Mouse (Mus musculus): ENCODE data around the gene Apbb1. TPM values are rescaled to one million over a fixed set of nuclear protein-coding genes. Genes with fewer than 3 reads are reported as not detected.

The Apbb1 gene
- polyA plus RNA-seq, 1 experiment from 2014 or later, result 360 TPM

GRCm38 (mm10) chr7:105519771-105520170 lies 61.7 kb downstream of the Apbb1 start:
- 80% methylated on average over 2 of the region's 2 CpGs for WGBS
- no peak for ATAC-seq
- H3K4me1 ChIP-seq (ENCODE audit: control insufficient read depth, insufficient read depth, low read length), result no peaks in the 10 kb centered on the region

GRCm38 (mm10) chr7:105519336-105519735 lies 62.1 kb downstream of the Apbb1 start:
- 68% methylated on average over 11 of the region's 11 CpGs for WGBS
- H3K36me3 ChIP-seq (ENCODE audit: control insufficient read depth, insufficient read depth, low read length), result no peaks in the 10 kb centered on the region
- ATAC-seq, result no peak

More at GRCm38 (mm10) chr7:105519771-105520170, 61.7 kb downstream of the Apbb1 start:
- H3K9ac ChIP-seq (ENCODE audit: low read depth, low read length), result no peak overlapping the region
- no peak overlapping the region for H3K4me3 ChIP-seq (ENCODE audit: low read depth, low read length)
- no peak overlapping the region for H3K4me2 ChIP-seq (ENCODE audit: low read length)
- H3K9me3 ChIP-seq (replicated peaks; ENCODE audit: control insufficient read depth, low read length, poor library complexity, severe bottlenecking), result no peaks in the 10 kb centered on the region
- no peak overlapping the region for H3K27ac ChIP-seq (ENCODE audit: low read length)
- H3K36me3 ChIP-seq (ENCODE audit: control insufficient read depth, insufficient read depth, low read length), result no peaks in the 10 kb centered on the region
- H3K27me3 ChIP-seq (ENCODE audit: control insufficient read depth, insufficient read depth, low read depth, low read length), result no peaks in the 10 kb centered on the region

DNA sequence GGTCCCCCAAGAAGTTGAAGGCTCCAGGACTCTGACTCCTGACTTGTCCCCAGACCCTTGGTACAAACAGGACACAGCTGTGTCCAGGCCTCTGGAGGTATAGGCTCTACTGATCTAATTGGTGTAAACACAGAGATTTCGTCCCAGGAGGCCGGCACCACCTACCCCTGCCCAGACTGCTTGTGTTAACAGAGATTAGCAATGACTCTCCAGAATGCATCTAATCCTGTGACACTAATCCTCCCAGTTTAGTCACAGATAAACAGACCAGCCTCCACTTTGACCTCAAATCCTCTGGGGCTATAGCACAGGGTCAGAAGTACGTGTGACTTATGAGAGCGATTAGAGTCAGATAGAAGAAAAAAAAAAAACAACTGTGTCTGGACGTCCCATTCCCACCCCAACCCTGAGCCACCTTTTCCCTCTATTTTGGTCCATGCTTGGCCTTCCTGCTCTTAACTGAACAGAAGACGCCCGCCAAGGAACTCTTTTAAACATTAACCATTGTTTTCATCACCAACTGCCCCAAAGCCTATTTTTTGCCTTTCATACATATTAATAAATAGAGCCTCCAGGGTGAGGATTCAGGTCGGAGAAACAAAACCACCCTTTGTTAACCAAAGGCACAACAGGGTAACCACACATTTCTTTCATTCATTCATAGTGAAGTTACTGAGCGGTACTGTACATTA lies 64.6 kb downstream of the Apbb1 start:
- ATAC-seq, result no peak
- WGBS, result 14% methylated on average over 9 of the region's 9 CpGs
- Histone ChIP-seq H3K27me3 (ENCODE audit: control insufficient read depth, insufficient read depth, low read depth, low read length) (no peaks in the 10 kb centered on the region), H3K9ac (ENCODE audit: low read depth, low read length) (no peak overlapping the region), H3K4me3 (ENCODE audit: low read depth, low read length) (no peak overlapping the region), H3K36me3 (ENCODE audit: control insufficient read depth, insufficient read depth, low read length) (no peaks in the 10 kb centered on the region), H3K4me2 (ENCODE audit: low read length) (no peak overlapping the region), H3K27ac (ENCODE audit: low read length) (no peak overlapping the region), H3K9me3 (replicated peaks; ENCODE audit: control insufficient read depth, low read length, poor library complexity, severe bottlenecking) (no peaks in the 10 kb centered on the region), H3K4me1 (ENCODE audit: control insufficient read depth, insufficient read depth, low read length) (peaks cover 8% of the 10 kb centered on the region; the same call in 1 of the 2 replicates)

More at GRCm38 (mm10) chr7:105519336-105519735, 62.1 kb downstream of the Apbb1 start:
- no peak overlapping the region for H3K4me3 ChIP-seq (ENCODE audit: low read depth, low read length)
- no peak overlapping the region for H3K9ac ChIP-seq (ENCODE audit: low read depth, low read length)
- no peaks in the 10 kb centered on the region for H3K9me3 ChIP-seq (replicated peaks; ENCODE audit: control insufficient read depth, low read length, poor library complexity, severe bottlenecking)
- no peak overlapping the region for H3K27ac ChIP-seq (ENCODE audit: low read length)
- H3K27me3 ChIP-seq (ENCODE audit: control insufficient read depth, insufficient read depth, low read depth, low read length), result no peaks in the 10 kb centered on the region
- H3K4me2 ChIP-seq (ENCODE audit: low read length), result no peak overlapping the region
- H3K4me1 ChIP-seq (ENCODE audit: control insufficient read depth, insufficient read depth, low read length), result 0 out of 2 replicates have a peak, but pooled peaks cover 1% of the 10 kb centered on the region

DNA sequence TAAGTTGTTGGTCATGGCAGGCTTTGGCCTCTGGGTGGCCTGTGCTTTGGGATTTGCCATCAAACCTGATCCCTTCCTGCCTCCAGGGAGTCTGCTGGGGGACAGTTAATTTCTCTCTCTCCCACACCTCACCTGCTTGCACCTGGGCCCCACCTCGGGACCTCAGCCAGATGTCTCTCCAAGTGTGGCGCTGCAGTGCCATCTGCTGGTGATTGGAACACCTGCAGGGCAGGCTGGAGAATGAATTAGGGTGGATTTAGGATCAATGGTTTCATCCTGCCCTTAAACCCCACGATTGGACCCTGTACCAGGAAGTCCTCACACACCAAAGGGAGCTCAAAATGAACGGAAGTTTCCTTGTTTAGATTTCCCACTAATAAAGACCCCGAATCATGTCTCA lies 66.3 kb downstream of the Apbb1 start:
- no peaks in the 10 kb centered on the region for H3K36me3 ChIP-seq (ENCODE audit: control insufficient read depth, insufficient read depth, low read length)
- H3K27me3 ChIP-seq (ENCODE audit: control insufficient read depth, insufficient read depth, low read depth, low read length), result no peaks in the 10 kb centered on the region
- no peak overlapping the region for H3K4me3 ChIP-seq (ENCODE audit: low read depth, low read length)
- H3K9ac ChIP-seq (ENCODE audit: low read depth, low read length), result no peak overlapping the region
- no peak overlapping the region for H3K27ac ChIP-seq (ENCODE audit: low read length)
- H3K9me3 ChIP-seq (replicated peaks; ENCODE audit: control insufficient read depth, low read length, poor library complexity, severe bottlenecking), result no peaks in the 10 kb centered on the region; the same call in 1 of the 2 replicates
- peaks cover 8% of the 10 kb centered on the region; the same call in 1 of the 2 replicates for H3K4me1 ChIP-seq (ENCODE audit: control insufficient read depth, insufficient read depth, low read length)
- 10% methylated on average over 5 of the region's 5 CpGs for WGBS
- H3K4me2 ChIP-seq (ENCODE audit: low read length), result no peak overlapping the region
- peak; percentile 49; the same call in 1 of the 2 replicates for ATAC-seq

- Histone ChIP-seq H3K27me3 (ENCODE audit: control insufficient read depth, insufficient read depth, low read depth, low read length) (no peaks in the 10 kb centered on the region), H3K4me1 (ENCODE audit: control insufficient read depth, insufficient read depth, low read length) (peaks cover 8% of the 10 kb centered on the region; the same call in 1 of the 2 replicates), H3K9ac (ENCODE audit: low read depth, low read length) (no peak overlapping the region), H3K9me3 (replicated peaks; ENCODE audit: control insufficient read depth, low read length, poor library complexity, severe bottlenecking) (no peaks in the 10 kb centered on the region; the same call in 1 of the 2 replicates), H3K4me2 (ENCODE audit: low read length) (no peak overlapping the region), H3K4me3 (ENCODE audit: low read depth, low read length) (no peak overlapping the region), H3K36me3 (ENCODE audit: control insufficient read depth, insufficient read depth, low read length) (no peaks in the 10 kb centered on the region), H3K27ac (ENCODE audit: low read length) (no peak overlapping the region; the same call in 1 of the 2 replicates)
- WGBS, result 51% methylated on average over 5 of the region's 5 CpGs
- peak; percentile 1; the same call in 1 of the 2 replicates for ATAC-seq
Observed at GRCm38 (mm10) chr7:105514561-105514960, 66.9 kb downstream of the Apbb1 start.

- Histone ChIP-seq H3K36me3 (ENCODE audit: control insufficient read depth, insufficient read depth, low read length) (no peaks in the 10 kb centered on the region), H3K9me3 (replicated peaks; ENCODE audit: control insufficient read depth, low read length, poor library complexity, severe bottlenecking) (no peaks in the 10 kb centered on the region; the same call in 1 of the 2 replicates), H3K27me3 (ENCODE audit: control insufficient read depth, insufficient read depth, low read depth, low read length) (no peaks in the 10 kb centered on the region), H3K4me1 (ENCODE audit: control insufficient read depth, insufficient read depth, low read length) (peaks cover 8% of the 10 kb centered on the region; the same call in 1 of the 2 replicates), H3K4me3 (ENCODE audit: low read depth, low read length) (no peak overlapping the region), H3K27ac (ENCODE audit: low read length) (peak overlapping the region; percentile 67), H3K9ac (ENCODE audit: low read depth, low read length) (no peak overlapping the region), H3K4me2 (ENCODE audit: low read length) (no peak overlapping the region)
- peak; percentile 93 for ATAC-seq
- WGBS, result 35% methylated on average over 5 of the region's 5 CpGs
Observed at GRCm38 (mm10) chr7:105513845-105514291, 67.6 kb downstream of the Apbb1 start.

DNA sequence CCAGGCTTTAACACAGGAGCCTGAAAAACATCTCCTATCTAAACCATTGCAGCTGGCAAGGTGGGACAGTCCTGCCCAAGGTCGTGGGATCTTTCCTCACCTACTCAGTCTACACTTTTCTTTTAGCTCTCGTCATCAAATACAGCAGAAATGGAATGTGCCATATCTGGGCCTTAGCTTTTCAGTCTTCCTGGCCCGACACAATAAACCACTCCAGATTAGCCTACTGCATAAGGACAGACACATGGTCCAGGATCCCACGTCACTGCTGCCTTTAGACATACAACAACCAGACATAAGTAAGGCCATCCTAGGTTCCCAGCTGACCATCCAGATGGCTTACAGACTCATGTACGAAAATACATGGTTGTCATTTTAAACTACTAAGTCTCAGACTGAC lies 71.3 kb downstream of the Apbb1 start:
- ATAC-seq, result no peak
- Histone ChIP-seq H3K4me2 (ENCODE audit: low read length) (no peak overlapping the region), H3K36me3 (ENCODE audit: control insufficient read depth, insufficient read depth, low read length) (no peaks in the 10 kb centered on the region), H3K9me3 (replicated peaks; ENCODE audit: control insufficient read depth, low read length, poor library complexity, severe bottlenecking) (no peaks in the 10 kb centered on the region; the same call in 1 of the 2 replicates), H3K27ac (ENCODE audit: low read length) (no peak overlapping the region), H3K4me3 (ENCODE audit: low read depth, low read length) (no peak overlapping the region), H3K9ac (ENCODE audit: low read depth, low read length) (no peak overlapping the region), H3K4me1 (ENCODE audit: control insufficient read depth, insufficient read depth, low read length) (peaks cover 8% of the 10 kb centered on the region; the same call in 1 of the 2 replicates), H3K27me3 (ENCODE audit: control insufficient read depth, insufficient read depth, low read depth, low read length) (no peaks in the 10 kb centered on the region)
- 82% methylated on average over 5 of the region's 5 CpGs for WGBS

Other genes starting within 250 kb of the Apbb1 start
- gene Olfr690, start 247.5 kb downstream of the Apbb1 start, polyA plus RNA-seq (2015; fragmentation: Nextera tagmentation; extraction: Ambion mirVana), result not detected in 2 replicates
- gene Olfr691, start 239.4 kb downstream of the Apbb1 start, polyA plus RNA-seq (2015; fragmentation: Nextera tagmentation; extraction: Ambion mirVana), result 0.19 and 0.21 TPM in 2 replicates
- not detected in 2 replicates for gene Olfr692, start 213.4 kb downstream of the Apbb1 start, polyA plus RNA-seq (2015; fragmentation: Nextera tagmentation; extraction: Ambion mirVana)
- not detected in 2 replicates for gene Gm5901, start 206.6 kb downstream of the Apbb1 start, polyA plus RNA-seq (2015; fragmentation: Nextera tagmentation; extraction: Ambion mirVana)
- 43.7 and 50.8 TPM in 2 replicates for gene Fam160a2, start 181.6 kb downstream of the Apbb1 start, polyA plus RNA-seq (2015; fragmentation: Nextera tagmentation; extraction: Ambion mirVana)
- 0.14 and 0.25 TPM in 2 replicates for gene Cnga4, start 177.1 kb downstream of the Apbb1 start, polyA plus RNA-seq (2015; fragmentation: Nextera tagmentation; extraction: Ambion mirVana)
- 6.2 and 8.5 TPM in 2 replicates for gene Cckbr, start 155.9 kb downstream of the Apbb1 start, polyA plus RNA-seq (2015; fragmentation: Nextera tagmentation; extraction: Ambion mirVana)
- gene Cavin3, start 99.4 kb downstream of the Apbb1 start, polyA plus RNA-seq (2015; fragmentation: Nextera tagmentation; extraction: Ambion mirVana), result 28.6 and 31.0 TPM in 2 replicates
- gene Smpd1, start 27.3 kb downstream of the Apbb1 start, polyA plus RNA-seq (2015; fragmentation: Nextera tagmentation; extraction: Ambion mirVana), result 95.2 and 104 TPM in 2 replicates
- gene Hpx, start 18.5 kb upstream of the Apbb1 start, polyA plus RNA-seq (2015; fragmentation: Nextera tagmentation; extraction: Ambion mirVana), result 0.16 and 0.32 TPM in 2 replicates
- gene Trim3, start 51.9 kb upstream of the Apbb1 start, polyA plus RNA-seq (2015; fragmentation: Nextera tagmentation; extraction: Ambion mirVana), result 106 and 117 TPM in 2 replicates
- 127 and 131 TPM in 2 replicates for gene Timm10b, start 58.4 kb upstream of the Apbb1 start, polyA plus RNA-seq (2015; fragmentation: Nextera tagmentation; extraction: Ambion mirVana)
- 83.8 and 92.4 TPM in 2 replicates for gene Arfip2, start 58.8 kb upstream of the Apbb1 start, polyA plus RNA-seq (2015; fragmentation: Nextera tagmentation; extraction: Ambion mirVana)
- 13.6 and 14.6 TPM in 2 replicates for gene Gm45799, start 58.9 kb upstream of the Apbb1 start, polyA plus RNA-seq (2015; fragmentation: Nextera tagmentation; extraction: Ambion mirVana)
- gene Dnhd1, start 69.2 kb upstream of the Apbb1 start, polyA plus RNA-seq (2015; fragmentation: Nextera tagmentation; extraction: Ambion mirVana), result 1.9 and 2.0 TPM in 2 replicates
- gene Ilk, start 154.9 kb upstream of the Apbb1 start, polyA plus RNA-seq (2015; fragmentation: Nextera tagmentation; extraction: Ambion mirVana), result 183 and 192 TPM in 2 replicates
- gene Rrp8, start 155.7 kb upstream of the Apbb1 start, polyA plus RNA-seq (2015; fragmentation: Nextera tagmentation; extraction: Ambion mirVana), result 22.4 and 23.4 TPM in 2 replicates
- gene Taf10, start 162.7 kb upstream of the Apbb1 start, polyA plus RNA-seq (2015; fragmentation: Nextera tagmentation; extraction: Ambion mirVana), result 76.5 and 78.4 TPM in 2 replicates
- gene Tpp1, start 170.6 kb upstream of the Apbb1 start, polyA plus RNA-seq (2015; fragmentation: Nextera tagmentation; extraction: Ambion mirVana), result 32.1 and 38.6 TPM in 2 replicates
- gene Dchs1, start 206.0 kb upstream of the Apbb1 start, polyA plus RNA-seq (2015; fragmentation: Nextera tagmentation; extraction: Ambion mirVana), result 12.5 and 14.3 TPM in 2 replicates
- 160 TPM in 2 replicates for gene Mrpl17, start 229.4 kb upstream of the Apbb1 start, polyA plus RNA-seq (2015; fragmentation: Nextera tagmentation; extraction: Ambion mirVana)